Mouse (Mus musculus) CH12.LX (cell line): ENCODE data around the gene Cstad.

ENCODE experiments used
- BHLHE40 ChIP-seq: IDR thresholded peaks from 2 replicates; pipeline ENCODE4 v1.6.1; 2011; ENCODE audit warnings: mild to moderate bottlenecking, low read depth, low read length, improper control_type of control experiment
- CTCF ChIP-seq, 2 experiments: IDR thresholded peaks in 1 of 2; conservative IDR thresholded peaks in 1 of 2; 2 replicates each; pipeline ENCODE4 v1.5.1; 2011 to 2012; ENCODE audit warnings: low read depth in 2 of 2, low read length in 2 of 2, improper control_type of control experiment in 1 of 2, inconsistent platforms in 1 of 2, mild to moderate bottlenecking in 1 of 2, moderate library complexity in 1 of 2
- EP300 ChIP-seq: IDR thresholded peaks from 2 replicates; pipeline ENCODE4 v1.6.1; 2011; ENCODE audit warnings: low read length, improper control_type of control experiment
- JUND ChIP-seq: conservative IDR thresholded peaks from 2 replicates; pipeline ENCODE4 v1.6.1; 2011; ENCODE audit warnings: low read depth, low read length, improper control_type of control experiment
- NRF1 ChIP-seq: IDR thresholded peaks from 2 replicates; pipeline ENCODE4 v1.6.1; 2014; ENCODE audit warnings: low read depth, mild to moderate bottlenecking, inconsistent platforms, low read length, improper control_type of control experiment, moderate library complexity
- PAX5 ChIP-seq: IDR thresholded peaks from 2 replicates; pipeline ENCODE4 v1.6.1; 2012; ENCODE audit warnings: low read length, inconsistent platforms, mixed read lengths
- POLR2A ChIP-seq: IDR thresholded peaks from 2 replicates; pipeline ENCODE4 v1.6.1; 2011; ENCODE audit warnings: low read depth, mild to moderate bottlenecking, improper control_type of control experiment, low read length
- POLR2AphosphoS2 ChIP-seq: IDR thresholded peaks from 2 replicates; pipeline ENCODE4 v1.6.1; 2011; ENCODE audit warnings: low read depth, low read length, improper control_type of control experiment
- SMC3 ChIP-seq: IDR thresholded peaks from 2 replicates; pipeline ENCODE4 v1.6.1; 2011; ENCODE audit warnings: low read depth, low read length, improper control_type of control experiment
- TBP ChIP-seq: conservative IDR thresholded peaks from 2 replicates; pipeline ENCODE4 v1.6.1; 2011; ENCODE audit warnings: low read depth, low read length, improper control_type of control experiment
- USF1 ChIP-seq: IDR thresholded peaks from 2 replicates; pipeline ENCODE4 v1.6.1; 2014; ENCODE audit warnings: low read depth, mild to moderate bottlenecking, inconsistent platforms, low read length, improper control_type of control experiment
- ZC3H11A ChIP-seq: IDR thresholded peaks from 2 replicates; pipeline ENCODE4 v1.6.1; 2012; ENCODE audit warnings: low read depth, mild to moderate bottlenecking, inconsistent platforms, low read length, improper control_type of control experiment
- ZKSCAN1 ChIP-seq: IDR thresholded peaks from 2 replicates; pipeline ENCODE4 v1.6.1; 2012; ENCODE audit warnings: low read depth, inconsistent platforms, low read length, improper control_type of control experiment, borderline replicate concordance

DNA sequence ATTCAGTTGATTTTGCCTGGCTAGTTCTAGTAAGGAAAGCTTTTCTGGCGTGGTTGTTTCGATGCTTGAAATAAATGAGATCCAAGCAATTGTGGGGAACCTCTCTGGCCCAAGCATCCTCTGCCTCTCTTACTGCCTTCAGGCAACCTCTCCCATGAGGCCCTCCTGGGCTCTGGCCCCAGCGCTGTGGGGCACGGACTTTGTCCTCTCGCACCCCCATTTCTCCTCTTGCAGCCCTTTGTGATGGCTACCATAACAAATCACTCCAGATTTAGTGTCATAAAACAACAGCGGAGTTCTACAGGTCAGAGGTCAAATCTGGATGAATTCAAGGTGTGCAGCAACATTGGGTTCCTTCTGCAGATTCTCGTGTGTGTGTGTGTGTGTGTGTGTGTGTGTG, 49.1 kb upstream of the Cstad start:
- TF ChIP-seq POLR2AphosphoS2 (no peak), NRF1 (no peak), USF1 (no peak), ZKSCAN1 (no peak), EP300 (no peak), CTCF (conservative IDR thresholded peaks at IDR 0.05 in 1 of 2, IDR thresholded peaks at IDR 0.05 in 1 of 2; ENCODE audit: low read depth in 2 of 2, low read length in 2 of 2) (no peak), POLR2A (no peak), TBP (no peak), BHLHE40 (no peak), JUND (no peak), SMC3 (no peak), PAX5 (no peak), ZC3H11A (no peak)
